Mouse (Mus musculus) layer of hippocampus, adult 9-11 months (tissue): ENCODE measurements at regions not wholly inside any gene's neighbourhood (a gene's known extent, or its start where the extent isn't known, plus 50 kb on each side); places are given as distances from the start of the nearest gene placed in this dataset.
A peak's percentile ranks its signal among the peaks of the same experiment; 100 is the strongest.

Experiments
- DNase-seq: peaks from one replicate; pipeline ENCODE4 v3.0.0; 2022

DNA sequence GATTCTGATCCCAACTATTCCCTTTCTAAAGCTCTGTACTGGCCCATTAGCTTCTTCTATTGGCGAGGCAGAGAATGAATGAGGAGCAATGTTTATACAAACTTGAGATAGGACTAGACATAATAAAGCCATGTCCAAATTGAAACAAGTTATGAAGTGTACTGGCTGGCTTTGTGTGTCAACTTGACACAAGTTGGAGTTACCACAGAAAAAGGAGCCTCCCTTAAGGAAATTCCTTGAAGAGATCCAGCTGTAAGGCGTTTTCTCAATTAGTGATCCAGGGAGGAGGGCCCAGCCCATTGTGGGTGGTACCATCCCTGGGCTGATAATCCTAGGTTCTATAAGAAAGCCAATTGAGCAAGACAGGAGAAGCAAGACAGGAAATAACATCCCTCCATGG, 135.9 kb upstream of the Cr2 start:
- no peak for DNase-seq

DNA sequence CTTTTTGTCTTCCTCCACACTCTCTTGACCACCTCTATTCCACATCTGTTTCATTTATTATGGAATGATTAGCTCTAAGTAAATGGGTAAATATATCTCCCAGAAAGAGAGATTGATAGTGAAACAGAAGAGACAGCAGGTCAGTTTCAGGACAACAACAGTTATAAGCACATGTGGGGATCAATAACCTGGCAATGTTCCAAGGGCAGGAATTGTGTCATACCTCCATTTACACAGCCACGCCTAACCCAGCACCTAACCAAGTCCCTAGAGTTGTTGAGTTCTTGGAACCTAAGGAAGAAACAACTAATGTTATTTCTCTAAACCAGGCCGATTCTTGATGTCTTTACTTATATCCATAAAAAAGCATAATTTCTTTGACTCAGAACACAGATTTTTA, 108.6 kb upstream of the Cr2 start:
- no peak for DNase-seq

DNA sequence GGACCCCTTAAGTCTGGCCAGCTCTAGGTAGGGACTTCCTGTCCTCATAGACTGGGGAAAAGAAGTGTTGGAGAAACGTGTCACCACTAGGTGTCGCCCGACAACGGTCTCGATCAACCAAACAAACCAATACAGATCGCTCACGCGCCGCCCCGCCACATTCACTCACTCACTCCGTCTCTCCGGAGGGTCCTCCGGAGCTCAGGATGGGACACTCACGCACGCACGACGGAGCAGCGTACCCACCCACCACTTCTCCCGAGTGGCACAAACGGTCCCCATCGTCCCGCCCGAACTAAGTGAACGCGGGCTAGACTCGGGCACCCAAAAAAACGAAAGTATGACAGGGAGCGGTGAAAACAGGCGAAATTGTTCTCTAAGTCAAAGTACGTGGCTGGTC, 65.0 kb upstream of the Cr2 start:
- DNase-seq = peak; percentile 94

DNA sequence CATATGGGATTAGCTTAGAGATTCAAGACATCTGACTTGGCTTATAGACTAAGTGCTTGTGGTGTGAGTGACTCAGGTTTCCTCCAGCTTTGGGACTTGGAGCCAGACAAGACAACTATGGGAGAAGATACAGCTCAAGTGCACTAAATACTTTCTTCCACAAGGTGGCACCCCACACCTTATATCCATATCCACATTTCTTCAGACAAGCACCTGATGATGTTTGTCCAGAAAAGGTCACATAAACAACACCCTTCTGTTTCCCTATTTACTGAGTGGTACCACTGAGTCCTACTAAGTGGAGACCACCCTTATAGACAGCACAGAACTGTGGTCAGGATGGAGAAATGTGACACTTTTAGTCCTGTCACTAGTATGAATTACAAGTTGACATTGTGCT, 56.1 kb upstream of the Cr2 start:
- peak; percentile 38 for DNase-seq

DNA sequence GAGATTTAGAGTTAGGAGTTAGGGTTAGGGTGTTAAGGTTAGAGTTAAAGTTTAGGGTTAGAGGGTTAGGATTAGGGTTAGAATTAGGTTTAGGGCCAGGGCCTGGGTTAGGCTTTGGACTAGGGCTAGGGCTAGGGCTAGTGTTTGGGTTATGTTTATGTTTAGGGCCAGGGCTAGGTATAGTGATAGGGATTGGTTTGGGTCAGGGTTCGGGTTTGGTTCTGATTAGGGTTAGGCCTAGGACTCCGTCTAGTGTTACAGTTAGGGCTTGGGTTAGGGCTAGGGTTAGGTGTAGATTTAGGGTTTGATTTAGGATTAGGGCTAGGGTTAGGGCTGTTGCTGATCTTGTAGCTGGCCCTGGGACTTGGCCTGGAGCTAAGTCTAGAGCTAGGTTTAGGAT, 50.5 kb upstream of the Cr2 start:
- DNase-seq = no peak
